ENCODE assay signal across 11 mouse cellular contexts in genomic region chr11:55069023-55069422, GRCm38 (mm10). TPM values are rescaled to one million over a fixed set of nuclear protein-coding genes. Genes with fewer than 3 reads are reported as not detected.
DNase-seq lines count a peak whose midpoint lies in the region; ATAC-seq and TF ChIP-seq lines count a peak whose summit lies in the region.
"Had no signal": no experiment of that assay in that cellular context is flagged by ENCODE, and none has a peak within 500 bp of the region (broad histone marks: within the 10 kb centered on the region; RNA-seq: fewer than 3 reads in every experiment).

No protein-coding gene starts in this region.

- TF ChIP-seq CTCF in lung, postnatal 0 days (IDR thresholded peaks at IDR 0.05): no peak

- H3K4me3 ChIP-seq in embryonic facial prominence, embryonic 11.5 days (ENCODE audit: low read depth, low read length): no peak overlapping the region
- H3K4me3 ChIP-seq in embryonic facial prominence, embryonic 10.5 days: no peak overlapping the region
- H3K4me3 ChIP-seq in lung, postnatal 0 days (ENCODE audit: low read depth, low read length): no peak overlapping the region
- no peak overlapping the region for H3K4me3 ChIP-seq in forebrain, embryonic 15.5 days
- H3K4me3 ChIP-seq: hindbrain, embryonic 15.5 days had no signal

- H3K4me1 ChIP-seq in embryonic facial prominence, embryonic 11.5 days (ENCODE audit: control insufficient read depth, insufficient read depth, low read length): no peaks in the 10 kb centered on the region
- H3K4me1 ChIP-seq in embryonic facial prominence, embryonic 10.5 days: peaks cover 10% of the 10 kb centered on the region; the same call in 1 of the 2 replicates
- no peaks in the 10 kb centered on the region for H3K4me1 ChIP-seq in lung, postnatal 0 days (ENCODE audit: insufficient read depth, low read depth, low read length)
- H3K4me1 ChIP-seq in forebrain, embryonic 15.5 days: peaks cover 5% of the 10 kb centered on the region; the same call in 1 of the 2 replicates
- H3K4me1 ChIP-seq: hindbrain, embryonic 15.5 days had no signal

- no peak overlapping the region for H3K9ac ChIP-seq in embryonic facial prominence, embryonic 11.5 days (replicated peaks; ENCODE audit: low read length)
- no peak overlapping the region for H3K9ac ChIP-seq in lung, postnatal 0 days (replicated peaks; ENCODE audit: low read depth)
- H3K9ac ChIP-seq in forebrain, embryonic 15.5 days (replicated peaks): no peak overlapping the region
- H3K9ac ChIP-seq: hindbrain, embryonic 15.5 days had no signal

- whole genome bisulfite sequencing in embryonic facial prominence, embryonic 11.5 days: 48% methylated on average over 2 of the region's 2 CpGs
- 56% methylated on average over 2 of the region's 2 CpGs for WGBS in embryonic facial prominence, embryonic 10.5 days
- 28% methylated on average over 2 of the region's 2 CpGs for WGBS in lung, postnatal 0 days
- 32% methylated on average over 2 of the region's 2 CpGs for WGBS in forebrain, embryonic 15.5 days

- no peaks in the 10 kb centered on the region for H3K27me3 ChIP-seq in embryonic facial prominence, embryonic 11.5 days (ENCODE audit: control insufficient read depth, insufficient read depth, low read length)
- H3K27me3 ChIP-seq in embryonic facial prominence, embryonic 10.5 days (replicated peaks; ENCODE audit: low read depth, poor library complexity, severe bottlenecking): no peaks in the 10 kb centered on the region
- H3K27me3 ChIP-seq in lung, postnatal 0 days (replicated peaks; ENCODE audit: insufficient read depth, low read length): no peaks in the 10 kb centered on the region
- no peaks in the 10 kb centered on the region for H3K27me3 ChIP-seq in forebrain, embryonic 15.5 days
- H3K27me3 ChIP-seq: hindbrain, embryonic 15.5 days had no signal

- no peak overlapping the region for H3K27ac ChIP-seq in embryonic facial prominence, embryonic 11.5 days (replicated peaks; ENCODE audit: low read depth, low read length)
- H3K27ac ChIP-seq in embryonic facial prominence, embryonic 10.5 days (replicated peaks): no peak overlapping the region
- H3K27ac ChIP-seq in lung, postnatal 0 days (ENCODE audit: low read length): no peak overlapping the region
- no peak overlapping the region for H3K27ac ChIP-seq in forebrain, embryonic 15.5 days (replicated peaks)
- H3K27ac ChIP-seq: hindbrain, embryonic 15.5 days had no signal

- no peak for ATAC-seq in embryonic facial prominence, embryonic 11.5 days (replicated peaks; ENCODE audit: insufficient number of reproducible peaks, low FRiP score, low TSS enrichment, low read depth)
- peak; percentile 46 for ATAC-seq in lung, postnatal 0 days
- peak; percentile 38; the same call in 1 of the 2 replicates for ATAC-seq in forebrain, embryonic 15.5 days (replicated peaks)

- peak; percentile 14 for DNase-seq in embryonic facial prominence, embryonic 11.5 days (ENCODE audit: low spot score)
- no peak for DNase-seq in embryonic facial prominence, embryonic 10.5 days (ENCODE audit: low spot score)
- peak; percentile 37 for DNase-seq in lung, postnatal 0 days (ENCODE audit: low spot score)
- no peak for DNase-seq in lung, adult 18-20 months
- peak; percentile 32 for DNase-seq in retina, postnatal 1 day
- DNase-seq in frontal cortex, postnatal 10 days (ENCODE audit: low spot score in 2 of 2): no peak
- no peak for DNase-seq in layer of hippocampus, adult 8-10 months (ENCODE audit: low spot score in 2 of 2)
- DNase-seq: cerebellum, postnatal 36 days; kidney, postnatal 36 days had no signal

- no peaks in the 10 kb centered on the region for H3K9me3 ChIP-seq in embryonic facial prominence, embryonic 11.5 days (replicated peaks; ENCODE audit: control insufficient read depth, low read length)
- no peaks in the 10 kb centered on the region for H3K9me3 ChIP-seq in embryonic facial prominence, embryonic 10.5 days
- no peaks in the 10 kb centered on the region for H3K9me3 ChIP-seq in lung, postnatal 0 days (ENCODE audit: low read length)
- H3K9me3 ChIP-seq in forebrain, embryonic 15.5 days: no peaks in the 10 kb centered on the region
- H3K9me3 ChIP-seq: hindbrain, embryonic 15.5 days had no signal

- TF ChIP-seq EP300 in lung, postnatal 0 days (IDR thresholded peaks at IDR 0.05): no peak

- no peaks in the 10 kb centered on the region for H3K36me3 ChIP-seq in embryonic facial prominence, embryonic 11.5 days (replicated peaks; ENCODE audit: control insufficient read depth, insufficient read depth, low read depth, low read length)
- no peaks in the 10 kb centered on the region for H3K36me3 ChIP-seq in embryonic facial prominence, embryonic 10.5 days (replicated peaks)
- H3K36me3 ChIP-seq in lung, postnatal 0 days (ENCODE audit: insufficient read depth, low read length): no peaks in the 10 kb centered on the region
- no peaks in the 10 kb centered on the region for H3K36me3 ChIP-seq in forebrain, embryonic 15.5 days
- H3K36me3 ChIP-seq: hindbrain, embryonic 15.5 days had no signal

- no peak overlapping the region for H3K4me2 ChIP-seq in embryonic facial prominence, embryonic 11.5 days (ENCODE audit: low read depth, low read length)
- no peak overlapping the region for H3K4me2 ChIP-seq in lung, postnatal 0 days (replicated peaks; ENCODE audit: low read depth, low read length)
- H3K4me2 ChIP-seq in forebrain, embryonic 15.5 days (replicated peaks): no peak overlapping the region
- H3K4me2 ChIP-seq: hindbrain, embryonic 15.5 days had no signal

RNA-seq across cellular contexts. Expression of gene Ccdc69, which starts 8.9 kb away (rescaled TPM):
- 0.49 and 0.50 TPM in 2 replicates for polyA plus RNA-seq in embryonic facial prominence, embryonic 11.5 days (2014; fragmentation: Nextera tagmentation; extraction: Ambion mirVana)
- 0.47 and 0.49 TPM in 2 replicates for polyA plus RNA-seq in embryonic facial prominence, embryonic 10.5 days (2016; fragmentation: Nextera tagmentation; extraction: Ambion mirVana)
- polyA plus RNA-seq in lung, postnatal 0 days (2015; fragmentation: Nextera tagmentation; extraction: Ambion mirVana): 1.4 and 1.8 TPM in 2 replicates
- polyA plus RNA-seq in forebrain, embryonic 15.5 days (2015; fragmentation: Nextera tagmentation; extraction: Ambion mirVana): 0.32 and 0.34 TPM in 2 replicates
- 1 to 10 TPM in 1 of 4 experiments, under 1 TPM in 3; 0.32 to 1.1 (median 0.75) TPM for total RNA-seq in layer of hippocampus, adult 8-10 months (2022)

RNA-seq across cellular contexts. Expression of gene Gm2a, which starts 28.9 kb away (rescaled TPM):
- polyA plus RNA-seq in embryonic facial prominence, embryonic 11.5 days (2014; fragmentation: Nextera tagmentation; extraction: Ambion mirVana): 12.3 and 12.7 TPM in 2 replicates
- polyA plus RNA-seq in embryonic facial prominence, embryonic 10.5 days (2016; fragmentation: Nextera tagmentation; extraction: Ambion mirVana): 7.2 and 7.3 TPM in 2 replicates
- 23.6 and 26.6 TPM in 2 replicates for polyA plus RNA-seq in lung, postnatal 0 days (2015; fragmentation: Nextera tagmentation; extraction: Ambion mirVana)
- polyA plus RNA-seq in forebrain, embryonic 15.5 days (2015; fragmentation: Nextera tagmentation; extraction: Ambion mirVana): 18.7 and 18.9 TPM in 2 replicates
- total RNA-seq in layer of hippocampus, adult 8-10 months (2022): 10 to 100 TPM; 28.3 to 45.4 (median 36.9) TPM

RNA-seq across cellular contexts. Expression of gene Anxa6, which starts 35.8 kb away (rescaled TPM):
- polyA plus RNA-seq in embryonic facial prominence, embryonic 11.5 days (2014; fragmentation: Nextera tagmentation; extraction: Ambion mirVana): 112 and 116 TPM in 2 replicates
- 56.5 and 66.7 TPM in 2 replicates for polyA plus RNA-seq in embryonic facial prominence, embryonic 10.5 days (2016; fragmentation: Nextera tagmentation; extraction: Ambion mirVana)
- 228 and 265 TPM in 2 replicates for polyA plus RNA-seq in lung, postnatal 0 days (2015; fragmentation: Nextera tagmentation; extraction: Ambion mirVana)
- polyA plus RNA-seq in forebrain, embryonic 15.5 days (2015; fragmentation: Nextera tagmentation; extraction: Ambion mirVana): 39.9 and 40.8 TPM in 2 replicates
- total RNA-seq in layer of hippocampus, adult 8-10 months (2022): 10 to 100 TPM; 85.6 to 95.3 (median 89.4) TPM

Comparison
In these comparisons a context has a peak if more than half of its experiments do, and no peak if none do; other contexts are left out.
1. DNase-seq: peak in embryonic facial prominence, embryonic 11.5 days (single experiment), lung, postnatal 0 days (single experiment) and retina, postnatal 1 day (single experiment); none in embryonic facial prominence, embryonic 10.5 days (single experiment), lung, adult 18-20 months (0 of 2), frontal cortex, postnatal 10 days (0 of 2) and layer of hippocampus, adult 8-10 months (0 of 2).